Mouse (Mus musculus): ENCODE measurements around the gene D630003M21Rik.

DNA sequence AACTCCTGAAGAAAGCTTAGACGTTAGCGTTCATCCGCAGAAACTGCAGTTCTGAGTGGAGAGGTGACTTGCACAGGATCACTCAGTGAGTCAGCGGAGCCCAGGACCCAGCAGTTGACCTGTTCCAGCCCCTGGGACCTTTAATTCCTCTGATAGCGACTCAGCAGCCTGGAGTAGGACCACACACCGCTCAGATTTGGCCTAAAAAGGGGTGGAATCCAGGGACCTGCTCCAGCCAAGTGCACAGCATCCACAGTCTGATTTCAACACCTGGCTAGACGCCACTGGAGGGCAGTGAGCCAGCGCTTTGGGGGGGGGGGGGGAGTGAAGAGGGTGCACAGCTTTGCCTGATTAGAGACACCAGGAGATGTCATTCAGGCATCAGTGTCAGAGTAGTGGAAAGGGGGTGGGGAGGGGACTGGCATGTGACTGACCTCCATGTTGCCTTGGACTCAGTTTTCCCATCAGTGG lies 60.2 kb downstream of the D630003M21Rik start:
- TF ChIP-seq TCF12 (IDR thresholded peaks at IDR 0.05; ENCODE audit: insufficient read depth, poor library complexity, severe bottlenecking), result no peak
- TF ChIP-seq MYOG (IDR thresholded peaks at IDR 0.05; ENCODE audit: control insufficient read depth in 1 of 3, insufficient read depth in 1 of 3, insufficient read length in 2 of 3, low read depth in 2 of 3), result no peak
- TF ChIP-seq POLR2A (IDR thresholded peaks at IDR 0.05; ENCODE audit: insufficient read length, low read depth), result no peak
- no peak for TF ChIP-seq USF1 (IDR thresholded peaks at IDR 0.05; ENCODE audit: low read depth)
- no peak for TF ChIP-seq SRF (IDR thresholded peaks at IDR 0.05; ENCODE audit: control insufficient read depth, insufficient read length, low read depth)
- no peak for TF ChIP-seq POLR2AphosphoS2 (IDR thresholded peaks at IDR 0.05; ENCODE audit: insufficient read length, low read depth)

All from myocyte (in vitro differentiated cells).